Mouse (Mus musculus): ENCODE measurements around the gene Nmnat2. TPM values are rescaled to one million over a fixed set of nuclear protein-coding genes. Genes with fewer than 3 reads are reported as not detected.

Nmnat2 gene
- total RNA-seq, 2 experiments from 2014 or later = 124 to 128 TPM

- DNase-seq (ENCODE audit: extremely low spot score in 1 of 2, low spot score in 1 of 2) = no peak
Measured at GRCm38 (mm10) chr1:153090807-153091206, 136.0 kb downstream of the Nmnat2 start.

- DNase-seq (ENCODE audit: extremely low spot score in 1 of 2, low spot score in 1 of 2) = no peak
Measured at GRCm38 (mm10) chr1:153091438-153092236, 136.8 kb downstream of the Nmnat2 start.

GRCm38 (mm10) chr1:153092237-153092975 lies 137.6 kb downstream of the Nmnat2 start:
- DNase-seq (ENCODE audit: extremely low spot score in 1 of 2, low spot score in 1 of 2) = peak; percentile 49 to 66

GRCm38 (mm10) chr1:153093172-153093571 lies 138.4 kb downstream of the Nmnat2 start:
- DNase-seq (ENCODE audit: extremely low spot score in 1 of 2, low spot score in 1 of 2) = no peak

GRCm38 (mm10) chr1:153093581-153093980 lies 138.8 kb downstream of the Nmnat2 start:
- DNase-seq (ENCODE audit: extremely low spot score in 1 of 2, low spot score in 1 of 2) = no peak

- no peak for DNase-seq (ENCODE audit: extremely low spot score in 1 of 2, low spot score in 1 of 2)
Measured at GRCm38 (mm10) chr1:153094226-153095076, 139.7 kb downstream of the Nmnat2 start.

- no peak for DNase-seq (ENCODE audit: extremely low spot score in 1 of 2, low spot score in 1 of 2)
Measured at GRCm38 (mm10) chr1:153095328-153095727, 140.5 kb downstream of the Nmnat2 start.

GRCm38 (mm10) chr1:153095826-153096727 lies 141.3 kb downstream of the Nmnat2 start:
- no peak for DNase-seq (ENCODE audit: extremely low spot score in 1 of 2, low spot score in 1 of 2)

GRCm38 (mm10) chr1:153097017-153097675 lies 142.4 kb downstream of the Nmnat2 start:
- no peak for DNase-seq (ENCODE audit: extremely low spot score in 1 of 2, low spot score in 1 of 2)

- DNase-seq (ENCODE audit: extremely low spot score in 1 of 2, low spot score in 1 of 2) = no peak
Measured at GRCm38 (mm10) chr1:153098586-153098985, 143.8 kb downstream of the Nmnat2 start.

- no peak for DNase-seq (ENCODE audit: extremely low spot score in 1 of 2, low spot score in 1 of 2)
Measured at GRCm38 (mm10) chr1:153100912-153101311, 146.1 kb downstream of the Nmnat2 start.

GRCm38 (mm10) chr1:153101327-153101880 lies 146.6 kb downstream of the Nmnat2 start:
- DNase-seq (ENCODE audit: extremely low spot score in 1 of 2, low spot score in 1 of 2) = peak; percentile 33 to 63

GRCm38 (mm10) chr1:153102296-153103185 lies 147.7 kb downstream of the Nmnat2 start:
- DNase-seq (ENCODE audit: extremely low spot score in 1 of 2, low spot score in 1 of 2) = no peak

- no peak for DNase-seq (ENCODE audit: extremely low spot score in 1 of 2, low spot score in 1 of 2)
Measured at GRCm38 (mm10) chr1:153103186-153103554, 148.4 kb downstream of the Nmnat2 start.

GRCm38 (mm10) chr1:153104804-153105203 lies 150.0 kb downstream of the Nmnat2 start:
- DNase-seq (ENCODE audit: extremely low spot score in 1 of 2, low spot score in 1 of 2) = no peak

GRCm38 (mm10) chr1:153107866-153108265 lies 153.1 kb downstream of the Nmnat2 start:
- peak; percentile 14 to 31 for DNase-seq (ENCODE audit: extremely low spot score in 1 of 2, low spot score in 1 of 2)

GRCm38 (mm10) chr1:153109346-153109745 lies 154.6 kb downstream of the Nmnat2 start:
- DNase-seq (ENCODE audit: extremely low spot score in 1 of 2, low spot score in 1 of 2) = no peak

- DNase-seq (ENCODE audit: extremely low spot score in 1 of 2, low spot score in 1 of 2) = no peak
Measured at GRCm38 (mm10) chr1:153109836-153110235, 155.0 kb downstream of the Nmnat2 start.

All from layer of hippocampus, postnatal 25 days (tissue).